Mouse (Mus musculus) spleen, adult 2 months (tissue): ENCODE data around the gene Osbpl3. TPM values are rescaled to one million over a fixed set of nuclear protein-coding genes. Genes with fewer than 3 reads are reported as not detected.
A peak's percentile ranks its signal among the peaks of the same experiment; 100 is the strongest.

ENCODE experiments used
- DNase-seq, 2 experiments: peaks; one replicate each; pipeline versions ENCODE4 v3.0.0 to v3.0.0-alpha.2; 2012 to 2021; ENCODE audit warnings: low spot score in 2 of 2, low read depth in 1 of 2
- H3K27ac ChIP-seq: fragments of 200-500 bp; 2 replicates; pipeline ENCODE4 v1.5.1; 2012; ENCODE audit warnings: low read length, inconsistent platforms; ENCODE audit not compliant: insufficient read depth
- H3K27me3 ChIP-seq: fragments of 200-500 bp; 2 replicates; pipeline ENCODE4 v1.6.1; 2012; ENCODE audit warnings: mild to moderate bottlenecking, moderate library complexity, low read length, inconsistent platforms; ENCODE audit not compliant: control insufficient read depth, insufficient read depth
- H3K36me3 ChIP-seq: fragments of 200-500 bp; 2 replicates; pipeline ENCODE4 v1.6.1; 2012; ENCODE audit warnings: mild to moderate bottlenecking, low read length, inconsistent platforms; ENCODE audit not compliant: control insufficient read depth, insufficient read depth
- H3K4me1 ChIP-seq: fragments of 200-500 bp; 2 replicates; pipeline ENCODE4 v1.6.1; 2011; ENCODE audit warnings: inconsistent platforms; ENCODE audit not compliant: control insufficient read depth, insufficient read depth, insufficient read length
- H3K4me3 ChIP-seq: fragments of 200-500 bp; 2 replicates; pipeline ENCODE4 v1.5.1; 2011; ENCODE audit warnings: mild to moderate bottlenecking, inconsistent platforms; ENCODE audit not compliant: insufficient read depth, insufficient read length; ENCODE audit errors: extremely low read depth
- CTCF ChIP-seq: fragments of 200-500 bp; IDR thresholded peaks from 2 replicates; pipeline ENCODE4 v1.5.1; 2011; ENCODE audit warnings: mild to moderate bottlenecking, inconsistent platforms; ENCODE audit not compliant: insufficient read depth, insufficient read length, insufficient replicate concordance; ENCODE audit errors: extremely low read depth
- POLR2A ChIP-seq: fragments of 200-500 bp; IDR thresholded peaks from 2 replicates; pipeline ENCODE4 v1.6.1; 2011; ENCODE audit warnings: low read depth, low read length, inconsistent platforms
- WGBS: fragments of 180-500 bp; shearing (Covaris S2); methylation state at CpG from one replicate; pipeline ENCODE4 v1.1.7; 2018; 5-methylcytosine and 5-hydroxymethylcytosine counted together
- polyA plus RNA-seq: library from polyadenylated mRNA; depleted of rRNA; stranded (reverse); fragments of >200 nt; gene quantifications from 2 replicates; pipeline ENCODE4 v1.2.3, GENCODE M21; 2012

The Osbpl3 gene
- polyA plus RNA-seq, 1 experiment: 2.8 TPM

- no peak overlapping the region for H3K27ac ChIP-seq
- 83% methylated on average over 12 of the region's 12 CpGs for WGBS
- H3K4me1 ChIP-seq: no peaks in the 10 kb centered on the region
- H3K36me3 ChIP-seq: no peaks in the 10 kb centered on the region
- H3K27me3 ChIP-seq: no peaks in the 10 kb centered on the region
- no peak for DNase-seq
- no peak overlapping the region for H3K4me3 ChIP-seq
- TF ChIP-seq CTCF (no peak), POLR2A (no peak)
These were observed 141.5 kb downstream of the Osbpl3 start for GRCm38 (mm10) chr6:50314406-50315071.

GRCm38 (mm10) chr6:50312647-50313046 is 143.4 kb downstream of the Osbpl3 start:
- Histone ChIP-seq H3K36me3 (no peaks in the 10 kb centered on the region), H3K27ac (no peak overlapping the region), H3K27me3 (no peaks in the 10 kb centered on the region), H3K4me1 (no peaks in the 10 kb centered on the region), H3K4me3 (no peak overlapping the region)
- WGBS: 63% methylated on average over 4 of the region's 4 CpGs
- peak; percentile 91 for TF ChIP-seq CTCF
- no peak for TF ChIP-seq POLR2A
- peak; percentile 33 to 67 for DNase-seq

- peak; percentile 7; the same call in 1 of the 2 replicates for TF ChIP-seq CTCF
- no peak for TF ChIP-seq POLR2A
- no peaks in the 10 kb centered on the region for H3K27me3 ChIP-seq
- 74% methylated on average over 6 of the region's 6 CpGs for WGBS
- H3K27ac ChIP-seq: no peak overlapping the region
- DNase-seq: no peak
- no peak overlapping the region for H3K4me3 ChIP-seq
- H3K36me3 ChIP-seq: no peaks in the 10 kb centered on the region
- peaks cover 4% of the 10 kb centered on the region; the same call in 1 of the 2 replicates for H3K4me1 ChIP-seq
These were observed 147.0 kb downstream of the Osbpl3 start for GRCm38 (mm10) chr6:50309019-50309418.

- no peak for TF ChIP-seq POLR2A
- no peak for TF ChIP-seq CTCF
- Histone ChIP-seq H3K36me3 (no peaks in the 10 kb centered on the region), H3K27me3 (no peaks in the 10 kb centered on the region), H3K27ac (no peak overlapping the region), H3K4me3 (no peak overlapping the region), H3K4me1 (peaks cover 9% of the 10 kb centered on the region; the same call in 1 of the 2 replicates)
- no peak for DNase-seq
- WGBS: 58% methylated on average over 4 of the region's 4 CpGs
These were observed 149.4 kb downstream of the Osbpl3 start for GRCm38 (mm10) chr6:50306625-50307024.

GRCm38 (mm10) chr6:50304949-50305491 is 151.0 kb downstream of the Osbpl3 start:
- Histone ChIP-seq H3K27ac (peak overlapping the region; percentile 71), H3K27me3 (no peaks in the 10 kb centered on the region), H3K36me3 (no peaks in the 10 kb centered on the region), H3K4me3 (no peak overlapping the region), H3K4me1 (peaks cover 9% of the 10 kb centered on the region; the same call in 1 of the 2 replicates)
- TF ChIP-seq CTCF: peak; percentile 76; the same call in 1 of the 2 replicates
- TF ChIP-seq POLR2A: no peak
- DNase-seq: peak; percentile 49 to 71
- 24% methylated on average over 4 of the region's 4 CpGs for WGBS

GRCm38 (mm10) chr6:50301121-50301520 is 154.9 kb downstream of the Osbpl3 start:
- no peak overlapping the region for H3K4me3 ChIP-seq
- no peaks in the 10 kb centered on the region for H3K27me3 ChIP-seq
- WGBS: 88% methylated on average over 7 of the region's 7 CpGs
- no peaks in the 10 kb centered on the region for H3K36me3 ChIP-seq
- TF ChIP-seq POLR2A (no peak), CTCF (no peak)
- H3K27ac ChIP-seq: no peak overlapping the region
- H3K4me1 ChIP-seq: peaks cover 9% of the 10 kb centered on the region; the same call in 1 of the 2 replicates
- DNase-seq: no peak

GRCm38 (mm10) chr6:50300622-50301021 is 155.4 kb downstream of the Osbpl3 start:
- H3K27ac ChIP-seq: no peak overlapping the region
- TF ChIP-seq POLR2A (no peak), CTCF (no peak)
- 84% methylated on average over 6 of the region's 6 CpGs for WGBS
- H3K4me3 ChIP-seq: no peak overlapping the region
- H3K36me3 ChIP-seq: no peaks in the 10 kb centered on the region
- no peaks in the 10 kb centered on the region for H3K27me3 ChIP-seq
- H3K4me1 ChIP-seq: peaks cover 9% of the 10 kb centered on the region; the same call in 1 of the 2 replicates
- no peak for DNase-seq
